Mouse (Mus musculus): ENCODE results near the gene Hoxb6.

The Hoxb6 gene

GRCm38 (mm10) chr11:96285771-96286738 lies 6.2 kb upstream of the Hoxb6 start, which contains the start of gene Hoxb7:
Gene Hoxb7 (plus strand): TSS chr11:96286623.
- DNase-seq (ENCODE audit: extremely low read depth, low read depth): no peak

- no peak for DNase-seq (ENCODE audit: extremely low read depth, low read depth)
Measured at GRCm38 (mm10) chr11:96286739-96287385, 5.4 kb upstream of the Hoxb6 start.

- DNase-seq (ENCODE audit: extremely low read depth, low read depth): no peak
Measured at GRCm38 (mm10) chr11:96287411-96287810, 4.9 kb upstream of the Hoxb6 start.

- no peak for DNase-seq (ENCODE audit: extremely low read depth, low read depth)
Measured at GRCm38 (mm10) chr11:96288455-96289221, 3.6 kb upstream of the Hoxb6 start.

- DNase-seq (ENCODE audit: extremely low read depth, low read depth): no peak
Measured at GRCm38 (mm10) chr11:96289293-96289692, 3.0 kb upstream of the Hoxb6 start.

GRCm38 (mm10) chr11:96289837-96290236 lies 2.4 kb upstream of the Hoxb6 start:
- no peak for DNase-seq (ENCODE audit: extremely low read depth, low read depth)

GRCm38 (mm10) chr11:96290705-96291355 lies 1.4 kb upstream of the Hoxb6 start:
- DNase-seq (ENCODE audit: extremely low read depth, low read depth): no peak

GRCm38 (mm10) chr11:96292565-96293301 lies 457 bp downstream of the Hoxb6 start:
- DNase-seq (ENCODE audit: extremely low read depth, low read depth): no peak

GRCm38 (mm10) chr11:96293302-96293921 lies 1.1 kb downstream of the Hoxb6 start:
- no peak for DNase-seq (ENCODE audit: extremely low read depth, low read depth)

GRCm38 (mm10) chr11:96294245-96295091 lies 2.2 kb downstream of the Hoxb6 start:
- DNase-seq (ENCODE audit: extremely low read depth, low read depth): peak; percentile 47

- no peak for DNase-seq (ENCODE audit: extremely low read depth, low read depth)
Measured at GRCm38 (mm10) chr11:96295092-96295835, 3.0 kb downstream of the Hoxb6 start.

GRCm38 (mm10) chr11:96296997-96297396 lies 4.7 kb downstream of the Hoxb6 start:
- DNase-seq (ENCODE audit: extremely low read depth, low read depth): no peak

GRCm38 (mm10) chr11:96297428-96297827 lies 5.2 kb downstream of the Hoxb6 start:
- DNase-seq (ENCODE audit: extremely low read depth, low read depth): no peak

GRCm38 (mm10) chr11:96297968-96298635 lies 5.8 kb downstream of the Hoxb6 start:
- no peak for DNase-seq (ENCODE audit: extremely low read depth, low read depth)

- no peak for DNase-seq (ENCODE audit: extremely low read depth, low read depth)
Measured at GRCm38 (mm10) chr11:96298895-96299667, 6.8 kb downstream of the Hoxb6 start.

- no peak for DNase-seq (ENCODE audit: extremely low read depth, low read depth)
Measured at GRCm38 (mm10) chr11:96299781-96300180, 7.5 kb downstream of the Hoxb6 start.

All from MEL-GATA-1-ER (cell line).